Mouse (Mus musculus): ENCODE data around the gene Bdh2. TPM values are rescaled to one million over a fixed set of nuclear protein-coding genes. Genes with fewer than 3 reads are reported as not detected.

The Bdh2 gene
- polyA plus RNA-seq, 1 experiment from 2014 or later, result 21.3 TPM

DNA sequence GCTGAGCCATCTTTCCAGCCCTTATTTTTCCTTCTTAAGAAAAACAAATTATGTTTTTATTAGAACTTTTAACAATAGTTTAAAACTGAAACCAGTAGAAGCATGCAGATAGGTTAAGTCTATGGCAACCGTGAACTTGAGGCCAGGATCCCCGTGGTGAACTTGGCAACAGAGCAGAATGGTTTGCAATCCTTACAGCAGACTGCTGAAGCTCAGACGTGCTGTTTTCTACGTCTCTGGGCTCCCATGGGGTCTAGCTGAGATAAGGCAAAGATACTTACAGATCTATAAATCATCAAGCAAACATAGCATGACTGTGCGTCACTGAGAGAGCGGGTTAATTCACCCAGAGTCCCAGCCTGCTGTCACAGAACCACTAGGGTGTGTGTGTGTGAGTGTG is 19.1 kb downstream of the Bdh2 start:
- no peaks in the 10 kb centered on the region for H3K27me3 ChIP-seq
- ATAC-seq (ENCODE audit: low FRiP score, low read depth), result no peak
- no peaks in the 10 kb centered on the region for H3K9me3 ChIP-seq
- H3K9ac ChIP-seq, result no peak overlapping the region
- no peak overlapping the region for H3K27ac ChIP-seq
- H3K4me3 ChIP-seq, result no peak overlapping the region
- no peaks in the 10 kb centered on the region for H3K36me3 ChIP-seq
- no peak overlapping the region for H3K4me2 ChIP-seq (replicated peaks)
- H3K4me1 ChIP-seq, result no peaks in the 10 kb centered on the region
- 63% methylated on average over 6 of the region's 6 CpGs for WGBS

DNA sequence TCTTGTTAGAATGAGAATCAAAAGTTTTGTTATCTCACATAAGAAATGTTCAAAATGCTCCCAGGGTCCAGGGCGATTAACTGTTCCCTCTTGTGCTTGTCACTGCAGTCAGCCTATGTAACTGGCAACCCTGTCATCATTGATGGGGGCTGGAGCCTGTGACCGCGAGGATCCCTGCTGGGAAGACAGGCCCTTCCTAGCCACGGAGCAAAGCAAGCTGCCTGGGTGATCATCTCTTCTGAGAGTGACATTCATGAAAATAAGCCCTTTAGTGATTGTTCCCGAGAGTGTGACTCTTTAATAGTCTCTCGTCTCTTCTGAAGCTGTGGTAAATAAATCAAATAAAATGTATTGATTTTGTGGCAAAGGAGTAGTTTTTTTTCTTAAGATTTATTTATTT is 23.0 kb downstream of the Bdh2 start:
- H3K27ac ChIP-seq, result no peak overlapping the region
- no peaks in the 10 kb centered on the region for H3K36me3 ChIP-seq
- 32% methylated on average over 6 of the region's 6 CpGs for WGBS
- no peak overlapping the region for H3K4me2 ChIP-seq (replicated peaks)
- H3K4me1 ChIP-seq, result no peaks in the 10 kb centered on the region; the same call in 1 of the 2 replicates
- H3K4me3 ChIP-seq, result no peak overlapping the region
- H3K9me3 ChIP-seq, result no peaks in the 10 kb centered on the region
- H3K9ac ChIP-seq, result no peak overlapping the region
- no peaks in the 10 kb centered on the region; the same call in 1 of the 2 replicates for H3K27me3 ChIP-seq
- ATAC-seq (ENCODE audit: low FRiP score, low read depth), result no peak

DNA sequence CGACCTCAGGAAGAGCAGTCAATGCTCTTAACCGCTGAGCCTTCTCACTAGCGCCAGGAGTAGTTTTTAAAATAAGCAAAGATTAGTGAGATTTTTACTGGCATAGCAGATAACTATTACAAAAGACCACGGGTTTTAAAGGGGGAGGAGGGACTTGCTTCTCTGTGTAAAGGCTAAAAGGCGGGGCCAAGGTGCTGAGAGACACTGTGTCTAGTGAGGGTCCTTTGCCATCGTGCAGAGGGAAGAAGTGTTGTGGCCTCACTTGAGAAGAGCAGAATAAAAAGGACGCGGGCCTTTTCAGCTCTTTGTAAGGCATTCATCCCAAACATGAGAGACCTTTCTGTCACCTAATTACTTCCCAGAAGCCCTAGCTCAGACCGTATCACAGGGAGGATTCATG is 23.5 kb downstream of the Bdh2 start:
- Histone ChIP-seq H3K27ac (no peak overlapping the region), H3K4me3 (no peak overlapping the region), H3K27me3 (no peaks in the 10 kb centered on the region; the same call in 1 of the 2 replicates), H3K4me2 (replicated peaks) (no peak overlapping the region), H3K4me1 (no peaks in the 10 kb centered on the region; the same call in 1 of the 2 replicates), H3K9me3 (no peaks in the 10 kb centered on the region), H3K36me3 (no peaks in the 10 kb centered on the region), H3K9ac (no peak overlapping the region)
- WGBS, result 32% methylated on average over 9 of the region's 9 CpGs
- no peak for ATAC-seq (ENCODE audit: low FRiP score, low read depth)

DNA sequence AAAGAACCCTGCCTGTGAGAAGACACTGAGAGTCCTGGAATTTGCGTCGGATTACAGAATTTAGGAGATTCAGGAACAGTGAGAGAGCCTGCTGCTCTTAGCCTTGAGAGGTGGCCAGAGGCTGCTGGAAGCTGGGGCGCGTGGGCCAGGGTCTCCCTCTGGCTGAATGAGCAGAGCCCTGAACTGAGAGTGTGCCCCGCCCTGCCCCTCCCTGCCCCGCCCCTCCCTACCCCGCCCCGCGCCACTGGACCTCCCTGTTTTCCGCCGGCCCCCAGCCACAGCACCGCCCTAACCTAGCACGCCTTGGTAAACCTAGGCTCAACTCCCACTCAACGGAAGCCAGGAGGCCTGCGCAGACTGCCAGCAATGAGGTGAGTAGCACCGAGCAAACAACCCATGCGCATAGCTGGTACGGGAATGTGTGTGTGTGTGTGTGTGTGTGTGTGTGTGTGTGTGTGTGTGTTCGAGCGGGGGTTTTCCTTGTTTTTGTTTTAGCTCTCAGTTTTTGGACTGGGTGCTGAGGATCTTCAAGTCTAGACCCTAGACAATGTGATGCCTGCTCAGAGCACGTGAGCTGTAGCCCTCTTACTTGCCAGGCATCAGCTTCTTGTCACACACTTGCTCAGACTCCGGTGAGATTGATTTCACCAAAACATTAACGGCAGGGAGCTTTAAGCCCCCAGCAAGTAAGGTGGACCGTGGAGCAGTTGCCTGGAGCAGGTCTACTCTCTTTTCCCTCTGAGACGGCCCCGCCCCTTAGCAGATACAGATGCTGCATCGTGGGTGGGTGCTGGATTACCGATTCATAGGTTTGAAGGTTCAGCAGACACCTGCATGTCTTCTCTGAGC is 26.6 kb downstream of the Bdh2 start, which contains the start of gene Slc9b2:
TSS of gene Slc9b2 (plus strand) at position 290 of the 849 bp plus-strand sequence.
- H3K4me2 ChIP-seq (replicated peaks), result peak within 1 kb of the TSS; percentile 71
- H3K4me3 ChIP-seq, result peak within 1 kb of the TSS; percentile 40
- H3K27ac ChIP-seq, result no peak within 1 kb of the TSS
- H3K9ac ChIP-seq, result peak within 1 kb of the TSS; percentile 36; the same call in 1 of the 2 replicates
- peak; percentile 93 for ATAC-seq (ENCODE audit: low FRiP score, low read depth)
- WGBS, result 5% methylated on average over 26 of the region's 28 CpGs
- H3K36me3 ChIP-seq, result no peaks in the 10 kb centered on the region
- H3K9me3 ChIP-seq, result no peaks in the 10 kb centered on the region
- H3K27me3 ChIP-seq, result no peaks in the 10 kb centered on the region; the same call in 1 of the 2 replicates
- no peaks in the 10 kb centered on the region; the same call in 1 of the 2 replicates for H3K4me1 ChIP-seq

DNA sequence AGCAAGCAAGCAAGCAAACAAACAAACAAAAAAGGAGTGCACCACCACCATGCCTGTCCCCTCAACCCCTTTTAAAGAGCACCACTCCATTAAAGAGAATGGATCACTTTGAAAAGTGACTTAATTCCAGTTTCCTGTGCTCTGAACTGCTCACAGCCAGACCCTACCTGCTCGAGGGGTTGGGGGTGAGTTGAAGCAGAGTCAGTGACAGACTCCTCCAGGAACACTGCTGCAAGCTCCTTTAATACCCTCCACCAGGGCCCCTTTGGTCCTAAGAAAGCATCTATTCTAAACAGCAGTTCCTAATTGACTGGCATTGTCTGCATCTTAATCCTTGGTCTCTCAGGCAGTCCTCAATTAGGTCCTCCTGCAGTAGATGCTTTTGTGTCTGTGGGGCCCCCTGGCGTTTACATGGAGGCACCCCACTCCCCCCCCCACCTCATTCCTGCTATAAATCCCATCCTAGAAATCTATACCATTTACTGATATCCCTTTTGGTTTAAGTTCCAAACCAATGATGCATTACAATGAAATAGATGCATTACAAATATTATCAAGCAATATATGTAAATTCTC is 32.0 kb downstream of the Bdh2 start:
- Histone ChIP-seq H3K4me3 (no peak overlapping the region), H3K4me2 (replicated peaks) (no peak overlapping the region), H3K36me3 (0 out of 2 replicates have a peak, but pooled peaks cover 3% of the 10 kb centered on the region), H3K4me1 (no peaks in the 10 kb centered on the region; the same call in 1 of the 2 replicates), H3K27me3 (no peaks in the 10 kb centered on the region), H3K27ac (no peak overlapping the region), H3K9ac (no peak overlapping the region), H3K9me3 (no peaks in the 10 kb centered on the region)
- WGBS, result 33% methylated on average over 2 of the region's 2 CpGs
- no peak for ATAC-seq (ENCODE audit: low FRiP score, low read depth)

DNA sequence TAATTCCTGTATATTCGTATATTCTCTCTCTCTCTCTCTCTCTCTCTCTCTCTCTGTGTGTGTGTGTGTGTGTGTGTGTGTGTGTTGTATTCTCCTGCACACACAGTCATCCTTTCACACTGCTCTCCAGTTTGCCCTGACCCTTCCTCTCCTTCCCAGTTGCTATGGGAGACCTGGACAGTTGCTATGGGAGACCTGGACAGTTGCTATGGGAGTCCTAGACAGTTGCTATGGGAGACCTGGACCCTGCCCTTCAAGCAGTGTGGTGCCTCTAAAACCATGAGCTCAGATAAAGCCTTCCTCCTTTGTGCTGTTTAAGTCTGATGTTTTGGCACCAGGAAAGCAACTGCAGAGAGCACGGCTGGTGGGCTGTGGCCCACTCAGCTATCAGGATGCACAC is 32.7 kb downstream of the Bdh2 start:
- WGBS, result 85% methylated on average over 2 of the region's 2 CpGs
- Histone ChIP-seq H3K36me3 (0 out of 2 replicates have a peak, but pooled peaks cover 3% of the 10 kb centered on the region), H3K9ac (no peak overlapping the region), H3K9me3 (no peaks in the 10 kb centered on the region), H3K4me1 (no peaks in the 10 kb centered on the region), H3K27me3 (no peaks in the 10 kb centered on the region), H3K27ac (no peak overlapping the region), H3K4me3 (no peak overlapping the region), H3K4me2 (replicated peaks) (no peak overlapping the region)
- no peak for ATAC-seq (ENCODE audit: low FRiP score, low read depth)

DNA sequence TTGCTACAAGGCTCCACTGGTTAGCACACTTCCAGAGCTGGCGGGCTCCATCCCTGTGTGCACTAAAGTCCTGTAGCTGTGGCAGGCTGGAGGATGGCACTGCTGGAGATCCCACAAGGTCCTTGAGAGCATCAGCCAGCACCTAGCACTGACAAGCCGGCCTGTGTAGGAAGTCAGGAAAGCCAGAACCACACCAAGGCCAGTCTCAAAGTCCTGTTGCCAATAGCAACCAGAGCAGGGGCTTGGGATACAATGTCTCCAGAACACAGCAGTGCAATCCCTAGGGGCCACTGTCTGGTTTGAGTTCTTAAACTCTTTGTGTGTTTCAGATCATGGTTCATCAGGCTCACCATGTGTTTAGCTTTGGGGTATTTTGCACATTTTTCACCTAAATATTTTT is 33.8 kb downstream of the Bdh2 start:
- H3K9me3 ChIP-seq, result no peaks in the 10 kb centered on the region
- H3K4me2 ChIP-seq (replicated peaks), result no peak overlapping the region
- no peak overlapping the region for H3K4me3 ChIP-seq
- no peak overlapping the region for H3K27ac ChIP-seq
- H3K9ac ChIP-seq, result no peak overlapping the region
- ATAC-seq (ENCODE audit: low FRiP score, low read depth), result no peak
- no peaks in the 10 kb centered on the region for H3K27me3 ChIP-seq
- 59% methylated on average over 2 of the region's 2 CpGs for WGBS
- H3K4me1 ChIP-seq, result no peaks in the 10 kb centered on the region
- 0 out of 2 replicates have a peak, but pooled peaks cover 3% of the 10 kb centered on the region for H3K36me3 ChIP-seq

DNA sequence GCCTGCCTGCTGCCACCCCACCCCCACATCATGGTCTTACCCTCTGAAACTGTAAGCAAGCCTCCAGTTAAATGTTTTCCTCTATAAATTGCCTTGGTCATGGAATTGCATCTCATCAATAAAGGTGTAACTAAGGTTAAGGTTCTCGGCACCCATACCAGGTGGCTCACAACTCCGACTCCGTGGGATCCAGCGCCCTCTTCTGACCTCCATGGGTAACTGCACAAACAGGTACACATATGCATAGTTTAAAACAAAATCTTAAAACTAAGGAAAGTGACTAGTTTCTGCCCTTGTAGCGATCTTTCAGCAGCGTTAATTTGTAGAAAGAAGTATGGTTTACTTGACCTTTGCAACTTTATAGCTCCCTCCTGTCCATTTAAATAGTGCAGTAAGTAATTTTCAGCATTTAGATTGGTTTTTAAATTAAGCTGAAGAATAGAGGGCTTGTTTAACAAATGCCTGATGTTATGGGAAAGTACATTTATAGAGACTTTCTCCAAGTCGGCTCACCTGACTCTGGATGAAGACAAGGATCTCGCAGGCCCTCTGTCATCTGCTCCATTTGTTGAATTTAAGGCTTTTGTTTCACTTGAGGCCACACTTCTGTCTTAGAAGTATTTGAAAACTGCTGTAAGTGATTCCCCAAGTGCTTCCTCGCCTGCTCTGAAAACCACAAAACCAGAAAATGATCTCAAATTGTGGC is 34.9 kb downstream of the Bdh2 start:
- no peak for ATAC-seq (ENCODE audit: low FRiP score, low read depth)
- Histone ChIP-seq H3K27ac (no peak overlapping the region), H3K9me3 (no peaks in the 10 kb centered on the region), H3K27me3 (no peaks in the 10 kb centered on the region), H3K36me3 (0 out of 2 replicates have a peak, but pooled peaks cover 3% of the 10 kb centered on the region), H3K4me1 (no peaks in the 10 kb centered on the region), H3K4me3 (no peak overlapping the region), H3K9ac (no peak overlapping the region), H3K4me2 (replicated peaks) (no peak overlapping the region)
- whole genome bisulfite sequencing, result 70% methylated on average over 9 of the region's 9 CpGs

DNA sequence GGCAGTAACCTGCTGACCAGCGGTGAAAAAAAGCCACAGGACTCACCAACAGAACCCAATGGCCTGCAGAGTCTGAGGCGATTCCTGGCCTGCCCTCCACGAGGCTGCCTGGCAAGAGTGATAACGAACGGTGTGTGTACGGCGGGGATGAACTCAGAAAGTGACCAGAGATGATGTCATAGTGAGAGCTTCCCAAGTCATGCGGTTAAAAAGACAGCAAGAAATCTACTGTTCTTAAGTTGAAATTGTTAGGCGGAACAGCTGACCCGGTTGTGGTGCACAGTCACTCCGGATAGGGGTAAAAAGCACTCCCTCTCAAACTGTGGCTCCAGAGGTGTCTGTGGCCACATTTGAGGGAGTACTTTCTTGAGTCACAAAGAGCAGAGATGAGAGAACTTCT is 37.3 kb downstream of the Bdh2 start:
- WGBS, result 82% methylated on average over 11 of the region's 11 CpGs
- ATAC-seq (ENCODE audit: low FRiP score, low read depth), result no peak

DNA sequence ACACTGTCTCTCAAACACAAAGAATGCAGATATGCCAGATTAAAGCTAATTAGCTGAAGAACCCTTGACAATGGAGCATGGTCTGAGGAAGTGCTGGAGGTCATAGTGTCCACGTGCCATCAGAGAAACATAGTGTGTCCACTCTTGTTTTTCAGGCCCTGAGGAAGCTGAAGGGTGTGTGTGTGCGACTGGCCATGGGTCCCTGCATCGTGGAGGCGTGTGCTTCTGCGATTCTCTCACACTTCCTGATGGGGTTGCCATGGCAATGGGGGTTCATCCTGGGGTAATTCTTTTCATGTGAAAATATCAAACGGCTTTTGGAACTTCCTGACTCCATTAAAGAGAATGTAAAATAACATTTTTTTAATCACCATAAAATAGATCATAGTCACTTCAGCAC is 43.3 kb downstream of the Bdh2 start:
- WGBS, result 60% methylated on average over 6 of the region's 6 CpGs
- Histone ChIP-seq H3K9ac (no peak overlapping the region), H3K9me3 (no peaks in the 10 kb centered on the region), H3K4me2 (replicated peaks) (no peak overlapping the region), H3K36me3 (no peaks in the 10 kb centered on the region), H3K4me3 (no peak overlapping the region), H3K4me1 (no peaks in the 10 kb centered on the region), H3K27me3 (no peaks in the 10 kb centered on the region), H3K27ac (no peak overlapping the region)
- ATAC-seq (ENCODE audit: low FRiP score, low read depth), result no peak

More for the DNA sequence above, 37.3 kb downstream of the Bdh2 start:
- no peak overlapping the region for H3K27ac ChIP-seq
- no peak overlapping the region for H3K4me2 ChIP-seq (replicated peaks)
- 0 out of 2 replicates have a peak, but pooled peaks cover 3% of the 10 kb centered on the region for H3K36me3 ChIP-seq
- no peaks in the 10 kb centered on the region for H3K27me3 ChIP-seq
- no peak overlapping the region for H3K4me3 ChIP-seq
- H3K9ac ChIP-seq, result no peak overlapping the region
- no peaks in the 10 kb centered on the region for H3K9me3 ChIP-seq
- no peaks in the 10 kb centered on the region for H3K4me1 ChIP-seq

DNA sequence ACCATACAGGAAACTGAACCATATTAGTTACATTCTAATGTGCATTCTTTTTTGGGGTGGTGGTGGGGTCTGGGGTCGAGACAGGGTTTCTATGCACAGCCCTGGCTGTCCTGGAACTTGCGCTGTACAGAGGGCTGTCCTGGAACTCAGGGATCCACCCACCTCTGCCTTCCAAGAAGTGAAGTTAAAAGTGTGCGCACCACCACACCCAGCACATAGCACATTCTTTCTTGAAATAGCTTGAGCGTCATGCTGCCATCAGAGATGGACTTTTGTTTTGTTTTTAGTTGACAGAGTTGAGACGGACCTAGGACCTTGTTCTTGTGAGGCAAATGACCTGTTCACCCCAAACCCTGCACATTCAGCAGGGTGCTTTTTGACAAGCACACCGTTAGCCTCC is 46.2 kb downstream of the Bdh2 start:
- Histone ChIP-seq H3K27ac (no peak overlapping the region), H3K4me1 (no peaks in the 10 kb centered on the region), H3K4me3 (no peak overlapping the region), H3K9me3 (no peaks in the 10 kb centered on the region), H3K4me2 (replicated peaks) (no peak overlapping the region), H3K27me3 (no peaks in the 10 kb centered on the region), H3K36me3 (no peaks in the 10 kb centered on the region), H3K9ac (no peak overlapping the region)
- no peak for ATAC-seq (ENCODE audit: low FRiP score, low read depth)
- 82% methylated on average over 6 of the region's 6 CpGs for WGBS

DNA sequence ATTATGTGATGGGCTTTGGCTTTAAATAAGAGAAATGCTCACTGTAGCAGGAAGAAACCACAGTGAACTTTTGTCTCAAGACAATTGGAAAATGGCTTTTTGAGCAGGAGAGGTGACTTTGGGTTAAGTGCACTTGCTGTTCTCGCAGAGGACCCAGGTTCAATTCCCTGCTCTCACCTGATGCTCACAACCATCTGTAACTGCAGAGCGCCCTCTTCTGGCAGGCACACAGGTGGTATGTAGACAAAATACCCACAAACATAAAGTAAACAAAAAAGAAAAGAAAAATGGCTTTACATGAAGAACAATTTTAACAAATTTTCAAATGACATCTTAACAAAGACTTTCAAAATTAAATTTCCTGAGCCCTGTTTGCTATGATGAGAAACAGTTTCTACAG is 46.6 kb downstream of the Bdh2 start:
- no peak for ATAC-seq (ENCODE audit: low FRiP score, low read depth)
- Histone ChIP-seq H3K4me1 (no peaks in the 10 kb centered on the region), H3K27ac (no peak overlapping the region), H3K9ac (no peak overlapping the region), H3K36me3 (no peaks in the 10 kb centered on the region), H3K4me2 (replicated peaks) (no peak overlapping the region), H3K9me3 (no peaks in the 10 kb centered on the region), H3K4me3 (no peak overlapping the region), H3K27me3 (no peaks in the 10 kb centered on the region)
- 61% methylated on average over 2 of the region's 2 CpGs for WGBS

Measured in limb, embryonic 13.5 days (tissue).